Mouse (Mus musculus): ENCODE results near the gene Gm13271.
"Not testable (repeated sequence)": the region's sequence is repeated elsewhere in the genome, so short reads cannot be mapped to it uniquely, and the experiment has no call there.

Gm13271 gene

DNA sequence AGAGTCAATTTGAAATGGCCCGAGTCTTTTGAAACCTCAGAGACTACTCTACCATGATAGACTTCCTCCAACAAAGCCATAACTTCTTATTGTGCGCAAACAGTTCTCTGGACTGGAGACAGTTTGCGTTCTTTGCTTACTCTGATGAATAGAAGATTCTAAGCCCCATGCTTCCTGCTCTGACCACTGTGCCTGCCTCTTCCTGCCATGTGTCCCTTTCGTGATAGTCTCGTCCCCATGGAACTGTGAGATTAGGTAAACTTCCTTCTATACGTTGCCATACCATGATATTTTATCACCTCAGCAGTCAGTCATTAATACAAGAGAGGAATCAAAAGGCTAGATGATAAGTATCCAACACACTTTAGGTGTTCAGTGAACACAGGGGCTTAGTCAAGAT is 27.9 kb upstream of the Gm13271 start:
- H3K27me3 ChIP-seq (ENCODE audit: insufficient read depth, low read length), result no peaks in the 10 kb centered on the region
- no peaks in the 10 kb centered on the region for H3K36me3 ChIP-seq (ENCODE audit: insufficient read depth, low read length)
- no peak for TF ChIP-seq POU5F1 (IDR thresholded peaks at IDR 0.05; ENCODE audit: borderline replicate concordance, low read length)
- no peak for TF ChIP-seq NANOG (IDR thresholded peaks at IDR 0.05; ENCODE audit: borderline replicate concordance, low read length)
- no peak for TF ChIP-seq CTCF (conservative IDR thresholded peaks at IDR 0.05; ENCODE audit: low read length)

DNA sequence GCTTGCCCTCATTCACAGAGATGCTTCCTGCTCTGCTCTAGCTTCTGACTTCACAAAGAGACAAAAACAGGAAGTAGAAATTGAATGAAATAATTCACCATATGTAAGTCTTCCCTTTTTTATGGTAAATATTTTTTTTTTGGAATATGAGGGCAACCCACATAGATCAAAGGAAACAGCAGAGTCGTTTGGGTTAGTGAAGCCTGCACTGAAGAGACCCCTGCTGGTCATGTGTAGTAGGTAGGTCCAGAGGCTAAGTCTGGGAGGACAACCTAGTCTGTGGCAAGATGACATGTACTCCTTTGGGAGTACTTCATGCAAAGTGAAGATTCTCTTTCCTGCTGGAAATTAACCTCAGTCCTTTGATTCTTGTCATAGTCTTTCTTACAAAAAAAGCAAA is 27.3 kb upstream of the Gm13271 start:
- H3K4me1 ChIP-seq (replicated peaks; ENCODE audit: low read depth, low read length), result no peaks in the 10 kb centered on the region
- no peak for TF ChIP-seq POU5F1 (IDR thresholded peaks at IDR 0.05; ENCODE audit: borderline replicate concordance, low read length)
- TF ChIP-seq NANOG (IDR thresholded peaks at IDR 0.05; ENCODE audit: borderline replicate concordance, low read length), result no peak
- TF ChIP-seq CTCF (conservative IDR thresholded peaks at IDR 0.05; ENCODE audit: low read length), result no peak

More for the DNA sequence above, 27.9 kb upstream of the Gm13271 start:
- Histone ChIP-seq H3K4me1 (replicated peaks; ENCODE audit: low read depth, low read length) (no peaks in the 10 kb centered on the region; the same call in 1 of the 2 replicates), H3K9me3 (ENCODE audit: low read length) (peaks cover 73% of the 10 kb centered on the region), H3K4me3 (replicated peaks; ENCODE audit: low read length) (no peak overlapping the region)

DNA sequence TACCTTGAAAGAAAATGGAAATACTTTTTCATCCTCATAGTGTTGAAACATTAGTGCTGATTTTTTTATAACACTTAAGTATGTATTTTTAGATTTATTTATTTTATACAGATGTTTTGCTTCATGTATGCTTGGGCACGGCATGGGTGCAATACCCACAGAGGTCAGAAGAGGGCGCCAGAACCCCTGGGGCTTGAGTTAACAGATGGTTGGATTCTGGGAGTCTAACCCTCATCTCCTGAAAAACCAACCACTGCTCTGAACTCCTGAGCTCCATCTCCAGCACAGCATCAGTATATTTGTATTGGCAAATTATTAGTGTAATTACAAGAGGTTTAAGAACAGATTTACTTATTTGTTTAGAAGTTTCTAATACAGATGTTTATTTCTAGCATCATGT is 16.2 kb upstream of the Gm13271 start:
- TF ChIP-seq CTCF (conservative IDR thresholded peaks at IDR 0.05; ENCODE audit: low read length), result peak; percentile 99
- TF ChIP-seq POU5F1 (IDR thresholded peaks at IDR 0.05; ENCODE audit: borderline replicate concordance, low read length), result no peak
- H3K27me3 ChIP-seq (ENCODE audit: insufficient read depth, low read length), result 0 out of 2 replicates have a peak, but pooled peaks cover 6% of the 10 kb centered on the region
- H3K9me3 ChIP-seq (ENCODE audit: low read length), result peaks cover 24% of the 10 kb centered on the region
- no peak overlapping the region for H3K4me3 ChIP-seq (replicated peaks; ENCODE audit: low read length)
- no peaks in the 10 kb centered on the region for H3K4me1 ChIP-seq (replicated peaks; ENCODE audit: low read depth, low read length)
- H3K36me3 ChIP-seq (ENCODE audit: insufficient read depth, low read length), result no peaks in the 10 kb centered on the region

More for the DNA sequence above, 27.3 kb upstream of the Gm13271 start:
- H3K36me3 ChIP-seq (ENCODE audit: insufficient read depth, low read length), result no peaks in the 10 kb centered on the region
- H3K4me3 ChIP-seq (replicated peaks; ENCODE audit: low read length), result no peak overlapping the region
- peaks cover 72% of the 10 kb centered on the region for H3K9me3 ChIP-seq (ENCODE audit: low read length)
- no peaks in the 10 kb centered on the region for H3K27me3 ChIP-seq (ENCODE audit: insufficient read depth, low read length)

DNA sequence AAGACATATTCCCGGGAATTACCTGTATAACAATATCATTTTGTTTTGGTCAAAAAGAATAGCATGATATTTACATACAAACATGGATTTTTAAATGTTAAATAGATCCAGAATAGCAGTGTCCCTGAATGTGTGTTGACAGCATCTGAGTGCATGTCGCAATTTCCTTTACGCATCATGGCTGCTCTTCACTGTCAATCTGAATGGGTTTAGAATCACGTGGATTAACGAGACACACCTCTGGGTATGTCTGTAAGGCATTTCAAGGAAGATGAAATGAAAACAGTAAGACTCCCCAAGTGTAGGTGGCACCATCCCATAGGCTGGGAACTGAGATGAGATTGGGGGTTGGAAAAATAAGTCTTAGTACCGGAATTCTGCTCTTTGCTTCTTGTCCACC is 15.6 kb upstream of the Gm13271 start:
- no peaks in the 10 kb centered on the region for H3K36me3 ChIP-seq (ENCODE audit: insufficient read depth, low read length)
- no peak overlapping the region for H3K4me3 ChIP-seq (replicated peaks; ENCODE audit: low read length)
- no peaks in the 10 kb centered on the region for H3K4me1 ChIP-seq (replicated peaks; ENCODE audit: low read depth, low read length)
- peaks cover 19% of the 10 kb centered on the region for H3K9me3 ChIP-seq (ENCODE audit: low read length)
- H3K27me3 ChIP-seq (ENCODE audit: insufficient read depth, low read length), result 0 out of 2 replicates have a peak, but pooled peaks cover 6% of the 10 kb centered on the region
- TF ChIP-seq NANOG (IDR thresholded peaks at IDR 0.05; ENCODE audit: borderline replicate concordance, low read length), result no peak
- TF ChIP-seq CTCF (conservative IDR thresholded peaks at IDR 0.05; ENCODE audit: low read length), result no peak
- TF ChIP-seq POU5F1 (IDR thresholded peaks at IDR 0.05; ENCODE audit: borderline replicate concordance, low read length), result no peak

DNA sequence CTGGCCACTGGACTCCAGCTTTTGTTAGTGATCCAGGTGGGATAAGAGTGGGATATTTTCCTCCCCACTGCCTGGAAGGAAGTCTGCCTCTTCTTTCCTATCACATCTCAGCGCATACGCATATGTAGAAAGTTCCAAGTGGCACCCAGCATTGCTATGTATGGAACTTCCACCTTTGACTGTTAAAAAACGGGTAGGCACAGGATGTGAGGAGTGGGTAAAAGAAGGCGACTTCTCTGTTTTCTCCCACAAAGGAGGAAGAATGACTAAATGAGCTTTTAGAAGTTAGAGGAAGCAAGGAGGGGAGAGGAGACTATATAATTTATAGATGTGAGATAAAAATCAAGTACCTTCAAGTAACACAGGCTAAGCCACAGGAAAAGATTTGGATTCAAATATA is 13.2 kb upstream of the Gm13271 start:
- H3K27me3 ChIP-seq (ENCODE audit: insufficient read depth, low read length), result 0 out of 2 replicates have a peak, but pooled peaks cover 4% of the 10 kb centered on the region
- H3K4me3 ChIP-seq (replicated peaks; ENCODE audit: low read length), result no peak overlapping the region
- H3K9me3 ChIP-seq (ENCODE audit: low read length), result no peaks in the 10 kb centered on the region
- no peak for TF ChIP-seq NANOG (IDR thresholded peaks at IDR 0.05; ENCODE audit: borderline replicate concordance, low read length)
- no peak for TF ChIP-seq CTCF (conservative IDR thresholded peaks at IDR 0.05; ENCODE audit: low read length)
- TF ChIP-seq POU5F1 (IDR thresholded peaks at IDR 0.05; ENCODE audit: borderline replicate concordance, low read length), result no peak
- H3K4me1 ChIP-seq (replicated peaks; ENCODE audit: low read depth, low read length), result peaks cover 6% of the 10 kb centered on the region; the same call in 1 of the 2 replicates
- H3K36me3 ChIP-seq (ENCODE audit: insufficient read depth, low read length), result no peaks in the 10 kb centered on the region

DNA sequence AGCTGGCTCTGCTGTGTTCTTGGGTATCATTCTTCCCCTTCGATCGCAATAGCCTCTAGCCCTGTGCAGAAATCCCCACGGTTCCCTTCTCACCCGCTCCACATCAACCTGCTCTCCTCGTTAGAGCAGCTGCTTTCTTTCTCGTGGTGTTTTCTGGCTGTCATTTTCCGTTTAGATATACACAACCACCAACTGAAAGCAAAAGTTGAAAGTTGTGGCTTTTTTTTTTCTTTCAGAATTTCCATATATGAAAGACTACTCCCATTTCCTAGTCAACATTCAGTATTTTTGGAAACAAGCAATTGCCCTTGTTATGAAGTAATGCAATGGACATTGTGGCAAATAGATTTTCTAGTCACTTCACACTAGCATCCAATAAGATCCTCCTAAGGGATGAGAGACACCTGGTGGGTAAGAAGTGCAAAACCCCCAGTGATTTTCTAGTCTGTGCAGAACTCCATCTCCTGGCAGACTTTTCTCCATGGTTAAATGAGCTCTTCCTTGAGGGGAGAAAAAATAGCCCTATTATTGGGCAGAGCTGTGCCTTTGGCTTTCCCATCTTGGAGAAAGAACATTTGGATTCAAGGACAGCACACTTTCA is 11.8 kb upstream of the Gm13271 start:
- peaks cover 6% of the 10 kb centered on the region; the same call in 1 of the 2 replicates for H3K4me1 ChIP-seq (replicated peaks; ENCODE audit: low read depth, low read length)
- H3K9me3 ChIP-seq (ENCODE audit: low read length), result no peaks in the 10 kb centered on the region
- TF ChIP-seq NANOG (IDR thresholded peaks at IDR 0.05; ENCODE audit: borderline replicate concordance, low read length), result no peak
- TF ChIP-seq CTCF (conservative IDR thresholded peaks at IDR 0.05; ENCODE audit: low read length), result no peak
- no peak for TF ChIP-seq POU5F1 (IDR thresholded peaks at IDR 0.05; ENCODE audit: borderline replicate concordance, low read length)
- 0 out of 2 replicates have a peak, but pooled peaks cover 3% of the 10 kb centered on the region for H3K27me3 ChIP-seq (ENCODE audit: insufficient read depth, low read length)
- no peaks in the 10 kb centered on the region for H3K36me3 ChIP-seq (ENCODE audit: insufficient read depth, low read length)
- no peak overlapping the region for H3K4me3 ChIP-seq (replicated peaks; ENCODE audit: low read length)

DNA sequence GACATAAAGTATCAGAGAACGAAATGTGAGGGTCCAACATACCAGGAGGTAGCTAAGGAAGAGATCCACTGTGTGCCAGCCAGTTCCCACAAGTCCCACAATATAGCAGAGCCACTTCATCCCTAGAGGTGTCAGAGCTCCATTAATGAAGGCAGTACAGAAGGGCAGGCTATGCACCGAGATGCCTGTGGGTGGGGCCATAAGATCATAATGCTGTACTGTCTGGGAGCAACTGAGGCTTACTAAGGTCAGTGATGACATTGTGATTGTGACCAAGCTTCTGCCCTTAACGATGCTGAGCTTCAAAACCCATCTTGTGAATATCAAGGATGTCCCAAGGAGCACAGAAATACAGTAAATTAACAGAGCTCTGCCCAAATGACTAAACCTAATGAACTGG is 10.5 kb upstream of the Gm13271 start:
- H3K9me3 ChIP-seq (ENCODE audit: low read length), result no peaks in the 10 kb centered on the region
- H3K4me3 ChIP-seq (replicated peaks; ENCODE audit: low read length), result no peak overlapping the region
- H3K27me3 ChIP-seq (ENCODE audit: insufficient read depth, low read length), result 0 out of 2 replicates have a peak, but pooled peaks cover under 1% of the 10 kb centered on the region
- TF ChIP-seq CTCF (conservative IDR thresholded peaks at IDR 0.05; ENCODE audit: low read length) (no peak), NANOG (IDR thresholded peaks at IDR 0.05; ENCODE audit: borderline replicate concordance, low read length) (no peak), POU5F1 (IDR thresholded peaks at IDR 0.05; ENCODE audit: borderline replicate concordance, low read length) (no peak)
- no peaks in the 10 kb centered on the region for H3K36me3 ChIP-seq (ENCODE audit: insufficient read depth, low read length)
- peaks cover 6% of the 10 kb centered on the region; the same call in 1 of the 2 replicates for H3K4me1 ChIP-seq (replicated peaks; ENCODE audit: low read depth, low read length)

DNA sequence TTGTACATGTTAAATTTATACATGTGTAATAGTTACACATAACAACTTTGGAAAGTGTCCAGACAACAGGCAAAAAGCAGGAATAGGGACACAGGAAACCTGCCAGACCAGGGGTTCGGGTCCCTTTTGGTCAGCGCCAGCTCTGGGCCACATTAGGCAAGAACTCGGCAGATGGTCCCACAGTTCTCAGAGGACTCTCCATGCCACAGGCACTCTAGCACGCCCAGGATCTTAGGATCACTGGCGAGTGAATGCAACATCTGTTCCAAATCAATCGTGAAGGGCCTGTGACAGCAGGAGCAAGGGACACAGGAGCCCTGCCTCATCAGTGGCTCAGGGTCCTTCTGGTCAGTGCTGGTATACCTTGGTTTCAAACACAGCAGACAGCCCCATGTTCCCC is 4.7 kb upstream of the Gm13271 start:
- H3K36me3 ChIP-seq (ENCODE audit: insufficient read depth, low read length), result no peaks in the 10 kb centered on the region
- no peak for TF ChIP-seq NANOG (IDR thresholded peaks at IDR 0.05; ENCODE audit: borderline replicate concordance, low read length)
- no peak for TF ChIP-seq CTCF (conservative IDR thresholded peaks at IDR 0.05; ENCODE audit: low read length)
- TF ChIP-seq POU5F1 (IDR thresholded peaks at IDR 0.05; ENCODE audit: borderline replicate concordance, low read length), result no peak
- H3K27me3 ChIP-seq (ENCODE audit: insufficient read depth, low read length), result no peaks in the 10 kb centered on the region
- H3K9me3 ChIP-seq (ENCODE audit: low read length), result peaks cover 12% of the 10 kb centered on the region
- no peak overlapping the region for H3K4me3 ChIP-seq (replicated peaks; ENCODE audit: low read length)
- H3K4me1 ChIP-seq (replicated peaks; ENCODE audit: low read depth, low read length), result peaks cover 6% of the 10 kb centered on the region; the same call in 1 of the 2 replicates

DNA sequence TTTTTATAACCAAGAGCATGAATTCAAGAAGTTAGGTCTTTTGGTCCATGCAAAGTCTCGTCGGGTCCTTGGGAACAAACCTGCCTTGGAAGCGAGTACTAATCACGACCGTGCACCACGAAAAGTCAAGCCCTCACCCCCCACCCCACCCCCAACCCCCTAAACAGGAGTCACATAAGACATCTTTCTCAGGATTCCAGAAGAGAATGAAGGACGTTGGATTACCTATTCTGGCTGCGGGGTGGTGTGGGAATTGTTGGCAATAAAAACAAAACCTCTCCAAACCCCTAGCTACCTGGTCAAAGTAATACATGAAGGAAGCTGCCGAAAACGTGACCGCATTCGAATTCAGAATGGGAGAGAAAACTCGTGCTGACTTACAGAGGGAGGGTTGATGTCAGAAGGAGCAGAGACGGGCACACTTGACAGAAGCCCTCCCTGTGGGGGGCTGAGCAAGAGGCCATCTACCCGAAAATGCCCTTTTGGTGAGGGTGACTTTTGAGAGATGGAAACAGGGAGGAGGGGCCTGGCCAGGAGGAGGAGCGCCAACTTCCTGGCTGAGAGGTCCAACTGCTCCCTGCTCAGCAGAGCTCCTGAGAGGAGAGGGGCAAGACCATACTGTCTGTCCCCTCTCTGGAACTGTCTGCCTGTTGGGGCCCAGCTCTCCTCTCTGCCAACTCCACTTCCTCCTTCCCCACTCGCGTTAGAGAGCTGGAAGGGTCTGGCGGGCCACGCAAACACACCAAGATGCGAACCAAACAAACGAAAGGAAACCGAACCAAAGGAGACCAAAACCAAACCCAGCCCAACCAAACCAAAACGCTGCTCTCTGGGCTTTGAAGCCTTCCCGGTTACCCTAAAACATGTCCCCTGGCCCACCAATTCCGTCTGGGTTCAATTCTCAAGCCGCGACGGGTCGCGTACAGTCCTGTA is 2.2 kb downstream of the Gm13271 start:
- not testable (repeated sequence) for H3K9me3 ChIP-seq (ENCODE audit: low read length); H3K36me3 ChIP-seq (ENCODE audit: insufficient read depth, low read length); H3K4me3 ChIP-seq (replicated peaks; ENCODE audit: low read length); H3K4me1 ChIP-seq (replicated peaks; ENCODE audit: low read depth, low read length)
- peaks cover 19% of the 10 kb centered on the region for H3K27me3 ChIP-seq (ENCODE audit: insufficient read depth, low read length)

DNA sequence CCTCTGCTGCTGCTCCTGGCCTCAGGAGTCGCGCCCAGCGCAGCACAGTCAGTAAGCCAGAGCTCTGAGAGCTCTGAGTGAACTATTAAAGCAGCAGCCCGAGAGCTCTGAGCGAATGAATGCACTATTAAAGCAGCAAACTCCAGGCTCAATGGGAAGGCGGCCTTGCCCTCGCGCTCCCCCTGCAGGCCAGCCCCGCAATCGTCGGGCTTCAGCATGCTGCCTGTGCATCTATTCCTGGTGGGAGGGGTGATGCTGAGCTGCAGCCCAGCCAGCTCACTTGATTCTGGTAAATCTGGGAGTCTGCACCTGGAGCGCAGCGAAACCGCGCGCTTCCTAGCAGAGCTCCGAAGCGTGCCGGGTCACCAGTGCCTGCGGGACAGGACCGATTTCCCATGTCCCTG is 3.0 kb downstream of the Gm13271 start:
- H3K36me3 ChIP-seq (ENCODE audit: insufficient read depth, low read length); H3K4me3 ChIP-seq (replicated peaks; ENCODE audit: low read length); H3K4me1 ChIP-seq (replicated peaks; ENCODE audit: low read depth, low read length); H3K9me3 ChIP-seq (ENCODE audit: low read length): not testable (repeated sequence)
- H3K27me3 ChIP-seq (ENCODE audit: insufficient read depth, low read length), result peaks cover 22% of the 10 kb centered on the region

DNA sequence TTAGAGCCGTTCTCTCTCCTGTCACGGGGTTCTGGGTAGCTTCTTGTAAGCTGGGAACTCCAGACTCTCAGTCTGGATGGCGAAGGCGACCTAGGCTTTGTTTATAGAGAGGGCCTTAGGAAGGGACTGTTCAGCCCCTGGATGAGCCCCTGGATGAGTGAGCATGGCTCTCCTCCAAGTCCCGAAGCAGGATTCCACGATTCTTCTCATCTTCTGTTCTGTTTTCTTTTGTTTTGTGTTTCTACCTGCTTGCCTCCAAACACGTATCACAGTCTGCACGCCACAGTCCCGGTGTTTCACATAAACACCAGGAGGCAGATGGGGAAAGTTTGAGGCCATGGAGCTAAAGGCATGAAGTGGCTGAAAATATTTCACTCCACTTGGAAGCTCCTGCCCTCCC is 4.1 kb downstream of the Gm13271 start:
- H3K4me1 ChIP-seq (replicated peaks; ENCODE audit: low read depth, low read length); H3K36me3 ChIP-seq (ENCODE audit: insufficient read depth, low read length); H3K4me3 ChIP-seq (replicated peaks; ENCODE audit: low read length); H3K9me3 ChIP-seq (ENCODE audit: low read length): not testable (repeated sequence)
- peaks cover 22% of the 10 kb centered on the region for H3K27me3 ChIP-seq (ENCODE audit: insufficient read depth, low read length)

All from E14TG2a.4 (cell line).